Mouse (Mus musculus) left cerebral cortex, adult 11 months (tissue): ENCODE measurements at regions not wholly inside any gene's neighbourhood (a gene's known extent, or its start where the extent isn't known, plus 50 kb on each side); places are given as distances from the start of the nearest gene placed in this dataset.

Experiments used
- DNase-seq: peaks from one replicate; pipeline ENCODE4 v3.0.0; 2022; ENCODE audit warnings: low spot score

DNA sequence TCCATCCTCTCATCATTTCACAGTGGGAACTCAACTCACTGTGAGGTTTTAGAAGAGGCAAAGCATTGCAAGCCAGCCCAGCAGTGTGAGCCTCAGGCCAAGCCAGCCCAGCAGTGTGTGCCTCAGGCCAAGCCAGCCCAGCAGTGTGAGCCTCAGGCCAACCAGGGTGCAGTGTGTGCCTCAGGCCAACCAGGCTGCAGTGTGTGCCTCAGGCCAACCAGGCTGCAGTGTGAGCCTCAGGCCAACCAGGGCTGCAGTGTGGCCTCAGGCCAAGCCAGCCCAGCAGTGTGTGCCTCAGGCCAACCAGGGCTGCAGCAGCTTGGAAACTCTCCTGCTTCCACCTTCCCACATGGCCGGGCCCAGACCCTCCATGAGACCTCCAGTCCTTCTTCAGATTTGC is 227.1 kb upstream of the Zmiz1 start:
- no peak for DNase-seq

DNA sequence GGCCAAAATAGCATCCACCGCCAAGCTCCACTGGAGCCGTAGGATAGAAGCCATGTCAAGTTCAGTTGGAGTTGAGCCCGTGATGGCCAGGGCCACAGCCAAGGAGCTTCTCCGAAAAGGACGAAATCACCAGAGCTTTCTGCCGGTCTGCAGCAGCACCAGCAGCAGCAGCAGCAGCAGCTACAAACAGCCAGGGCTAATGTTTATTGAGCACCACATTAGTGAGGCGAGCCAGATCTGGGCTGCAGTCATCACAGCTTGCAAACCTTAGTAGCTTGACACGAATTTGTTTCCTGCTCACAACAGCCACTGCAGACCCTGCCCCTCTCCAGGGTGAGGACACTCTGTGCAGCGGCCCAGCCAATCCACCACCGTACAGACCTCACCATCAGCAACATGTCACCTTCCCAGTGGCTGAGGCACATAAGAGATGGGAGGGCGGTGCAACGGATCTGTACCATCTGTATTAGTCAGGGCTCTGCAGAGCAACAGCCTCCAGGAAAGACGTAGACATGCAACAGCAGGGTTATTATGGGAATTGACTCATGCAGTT is 222.5 kb upstream of the Zmiz1 start:
- DNase-seq, result peak; percentile 32

- no peak for DNase-seq
Measured at GRCm38 (mm10) chr14:25239335-25239960, 219.5 kb upstream of the Zmiz1 start.

GRCm38 (mm10) chr14:25242753-25243152 is 216.2 kb upstream of the Zmiz1 start:
- no peak for DNase-seq

DNA sequence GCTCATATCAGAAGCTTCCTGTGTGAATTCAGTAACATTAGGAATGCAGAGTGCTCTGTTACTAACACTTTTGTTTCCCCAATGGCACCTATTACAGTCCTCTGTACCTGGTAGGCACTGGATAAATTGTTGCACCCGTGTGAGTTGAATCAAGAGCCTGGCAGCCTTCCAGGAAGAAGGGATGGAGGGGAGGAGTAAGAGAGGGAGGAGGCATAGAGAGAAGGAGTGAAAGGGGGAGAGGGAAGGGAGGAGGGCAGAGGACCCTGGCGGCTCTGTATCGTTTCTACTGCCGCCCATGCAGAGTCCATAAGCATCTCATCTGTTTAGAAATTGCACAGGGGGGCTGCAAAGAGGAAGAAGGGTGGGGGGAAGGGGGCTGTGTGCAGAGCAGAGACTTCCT is 215.7 kb upstream of the Zmiz1 start:
- DNase-seq, result no peak

DNA sequence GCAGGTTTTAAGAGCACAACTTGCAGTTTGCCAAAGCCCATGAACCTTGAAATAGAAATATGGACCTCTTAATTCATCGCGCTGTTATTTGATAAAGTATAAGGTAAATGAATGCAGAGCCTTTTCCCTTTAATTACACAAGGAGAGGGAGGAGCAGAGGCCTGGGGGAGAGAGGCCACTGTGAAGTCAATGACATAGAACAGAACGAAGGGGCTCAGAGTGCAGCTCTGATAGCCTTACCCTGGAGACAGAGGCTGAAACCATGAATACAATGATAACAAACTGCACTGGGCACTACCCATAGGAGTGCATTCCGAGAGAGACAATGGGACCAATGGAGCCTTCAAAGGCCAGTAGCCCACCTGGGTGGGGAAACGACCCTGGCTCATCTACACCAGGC is 215.3 kb upstream of the Zmiz1 start:
- no peak for DNase-seq

- no peak for DNase-seq
Measured at GRCm38 (mm10) chr14:25244841-25245240, 214.1 kb upstream of the Zmiz1 start.

DNA sequence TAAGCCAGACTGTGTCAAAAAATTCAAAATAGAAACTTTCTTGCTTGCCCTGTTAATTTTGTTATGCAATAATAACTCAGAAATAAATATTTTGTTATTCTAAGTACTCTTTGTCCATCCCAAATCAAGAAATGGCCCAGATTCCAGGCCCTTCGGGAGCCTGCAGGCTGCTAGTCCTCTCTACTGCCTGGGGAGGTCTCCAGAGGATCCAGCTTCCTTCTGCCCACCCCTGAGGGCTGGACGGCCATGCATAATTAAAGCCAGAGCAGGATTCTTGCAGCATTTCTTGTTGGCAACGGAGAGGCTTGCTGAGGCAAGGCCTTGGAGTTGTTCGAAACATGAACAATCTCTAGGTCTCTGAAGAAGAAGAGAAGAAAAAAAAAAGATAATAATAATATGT is 213.3 kb upstream of the Zmiz1 start:
- DNase-seq, result no peak

- no peak for DNase-seq
Measured at GRCm38 (mm10) chr14:25248941-25249340, 210.0 kb upstream of the Zmiz1 start.

DNA sequence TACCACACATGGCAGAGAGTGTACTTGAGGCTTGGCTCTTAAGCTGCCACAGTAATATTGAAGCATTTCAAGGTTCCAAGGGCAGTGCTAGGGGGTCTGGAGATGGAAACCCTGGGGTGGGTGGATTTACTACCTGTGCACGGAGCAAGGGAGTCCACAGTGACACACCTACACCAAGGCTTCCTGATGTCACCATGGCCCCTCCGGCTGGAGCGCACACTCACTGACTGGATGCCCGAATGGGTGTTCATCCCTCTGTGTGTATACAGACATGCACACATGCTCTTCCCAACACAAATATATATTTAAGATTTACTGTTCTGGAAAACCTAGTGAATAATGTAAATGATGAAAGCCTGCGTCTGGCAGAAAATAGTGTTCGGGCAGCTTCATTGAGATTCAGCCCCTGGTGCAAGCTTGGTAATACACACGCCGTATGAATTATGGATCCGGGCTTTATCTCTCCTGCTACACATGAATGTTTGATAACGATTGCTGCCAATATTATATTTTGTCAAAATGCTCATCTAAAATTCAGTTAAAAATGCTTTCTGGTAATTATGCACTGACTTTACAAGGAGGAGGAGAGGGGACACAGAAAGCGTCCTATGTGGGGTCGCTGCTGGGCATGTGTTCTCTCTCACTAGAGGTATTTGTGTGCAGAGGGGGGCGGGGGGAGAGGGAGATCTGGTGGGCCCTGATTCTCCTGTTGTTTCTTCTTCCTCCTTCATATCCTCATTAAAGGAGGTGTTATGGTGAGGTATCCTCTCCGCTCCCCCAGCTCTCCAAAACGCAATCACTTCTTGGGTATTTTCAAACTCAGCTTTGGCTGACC is 205.8 kb upstream of the Zmiz1 start:
- DNase-seq, result no peak

DNA sequence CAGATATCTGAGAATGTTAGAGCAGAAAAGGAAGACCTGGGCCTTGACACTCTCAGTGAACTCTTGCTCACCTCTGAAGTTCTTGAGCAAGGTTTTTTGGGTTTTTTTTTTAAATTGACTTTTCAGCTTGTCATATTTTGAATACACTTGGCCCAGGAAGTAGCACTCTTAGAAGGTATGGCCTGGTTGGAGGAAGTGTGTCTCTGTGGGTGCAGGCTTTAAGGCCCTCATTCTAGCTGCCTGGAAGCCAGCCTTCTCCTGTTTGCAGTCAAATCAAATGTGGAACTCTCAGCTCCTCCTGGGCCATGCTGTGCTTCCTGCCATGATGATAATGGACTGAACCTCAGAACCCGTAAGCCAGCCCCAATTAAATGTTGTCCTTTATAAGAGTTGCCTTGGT is 195.9 kb upstream of the Zmiz1 start:
- DNase-seq, result no peak

DNA sequence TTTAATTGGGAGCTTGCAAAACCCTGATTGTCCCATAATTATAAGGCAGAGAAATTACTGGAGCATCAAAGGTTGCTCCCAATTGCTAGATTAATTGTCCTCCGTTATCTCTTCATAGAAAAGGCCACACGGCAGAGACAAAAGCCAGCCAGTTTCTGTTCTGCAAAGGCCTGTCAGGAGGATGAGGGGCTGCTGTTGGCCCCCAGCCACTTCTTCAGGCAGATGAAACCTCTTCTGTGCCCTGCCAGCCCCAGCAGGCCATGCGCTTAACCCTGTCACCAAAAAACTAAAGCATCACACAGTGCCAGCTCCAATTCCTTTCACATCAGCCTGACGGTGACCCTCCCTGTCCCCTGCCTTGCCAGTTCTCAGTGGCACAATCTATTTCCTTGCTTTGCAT is 192.1 kb upstream of the Zmiz1 start:
- DNase-seq, result no peak

- no peak for DNase-seq
Measured at GRCm38 (mm10) chr14:25268090-25268631, 190.8 kb upstream of the Zmiz1 start.

DNA sequence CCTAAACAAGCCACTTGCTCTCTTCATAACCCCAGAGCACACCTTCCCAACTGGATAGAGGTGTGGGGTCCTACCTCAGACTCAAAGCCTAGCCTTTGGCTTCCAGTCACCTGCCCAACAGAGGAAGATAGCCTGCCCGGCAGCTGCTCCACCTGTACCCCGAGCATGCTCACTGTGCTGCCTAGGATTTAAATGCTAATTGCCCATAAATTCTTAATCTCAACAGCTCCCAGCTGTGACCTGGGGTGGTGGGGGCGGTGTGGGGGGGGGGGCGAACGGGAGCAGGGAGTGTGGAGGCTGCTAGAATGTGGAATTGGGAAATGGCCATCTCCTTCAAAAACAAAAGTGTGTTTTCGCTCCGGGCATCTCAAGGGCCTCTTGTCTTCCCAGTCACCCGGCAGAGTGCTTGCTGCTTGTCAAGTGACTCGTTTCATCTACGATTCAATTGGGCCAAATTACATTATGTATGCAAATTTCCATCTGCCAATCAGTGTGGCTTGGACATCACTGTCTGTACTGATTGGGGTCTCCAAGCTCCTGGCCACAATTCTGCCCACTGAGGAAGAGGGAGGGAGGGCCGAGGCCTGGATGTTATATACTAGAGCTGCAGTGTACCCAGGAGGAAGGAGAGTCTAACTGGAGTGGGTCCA is 188.6 kb upstream of the Zmiz1 start:
- no peak for DNase-seq

- no peak for DNase-seq
Measured at GRCm38 (mm10) chr14:25272366-25273156, 186.4 kb upstream of the Zmiz1 start.

DNA sequence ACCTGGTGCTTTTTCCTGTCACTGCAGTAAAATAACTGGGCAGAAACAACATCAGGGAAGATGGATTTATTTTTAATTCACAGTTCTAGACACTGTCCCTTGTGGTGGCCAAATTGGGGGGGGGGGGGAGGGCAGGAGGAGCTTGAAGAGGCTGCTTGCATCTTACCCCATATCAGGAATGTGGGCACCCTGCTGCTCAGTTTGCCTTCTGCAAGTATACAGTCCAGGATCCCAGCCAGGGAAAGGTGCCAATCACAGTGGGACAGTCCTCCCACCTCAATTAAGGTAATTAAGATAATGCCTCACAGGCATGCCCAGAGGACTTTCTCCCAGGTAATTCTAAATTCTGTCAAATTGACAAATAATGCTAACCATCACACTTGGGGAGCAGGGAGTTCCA is 179.2 kb upstream of the Zmiz1 start:
- no peak for DNase-seq

DNA sequence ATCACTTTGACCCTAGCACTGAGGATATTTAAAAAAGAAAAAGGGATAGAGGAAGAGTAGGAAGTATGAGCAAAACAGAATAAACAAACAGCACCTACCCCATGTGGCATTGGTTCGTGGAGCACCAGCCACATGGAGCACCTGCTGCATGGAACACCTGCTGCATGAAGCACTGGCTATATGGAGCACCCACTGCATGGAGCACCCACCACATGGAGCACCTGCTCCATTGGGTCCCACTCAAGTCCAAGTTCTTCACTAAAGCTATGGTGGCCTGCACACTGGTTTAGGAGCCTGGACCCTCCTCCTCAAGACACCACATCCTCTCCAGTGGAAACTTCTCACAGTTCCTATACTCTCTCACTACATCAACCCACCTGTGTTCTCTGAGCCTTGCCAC is 166.4 kb upstream of the Zmiz1 start:
- DNase-seq, result no peak

DNA sequence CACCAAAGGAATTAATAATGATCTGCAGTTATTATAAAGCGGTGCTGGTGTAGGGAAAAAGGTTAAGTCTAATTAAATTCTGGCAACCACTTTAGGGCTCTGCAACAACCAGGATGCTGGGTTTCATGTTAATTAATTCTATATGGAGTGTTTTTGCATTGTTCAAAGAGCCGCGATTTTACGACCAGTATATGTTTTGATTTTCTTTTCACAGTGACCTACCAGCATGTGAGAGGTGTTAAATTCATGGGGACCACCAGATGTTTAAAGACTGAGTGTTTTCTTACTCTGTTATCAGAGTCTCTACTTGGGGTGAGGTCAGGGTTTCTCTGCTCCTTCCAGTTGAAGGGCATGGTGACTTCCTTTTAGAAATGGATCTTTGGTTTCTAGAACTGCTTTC is 164.8 kb upstream of the Zmiz1 start:
- DNase-seq, result no peak

- DNase-seq, result no peak
Measured at GRCm38 (mm10) chr14:25295688-25296350, 163.2 kb upstream of the Zmiz1 start.

DNA sequence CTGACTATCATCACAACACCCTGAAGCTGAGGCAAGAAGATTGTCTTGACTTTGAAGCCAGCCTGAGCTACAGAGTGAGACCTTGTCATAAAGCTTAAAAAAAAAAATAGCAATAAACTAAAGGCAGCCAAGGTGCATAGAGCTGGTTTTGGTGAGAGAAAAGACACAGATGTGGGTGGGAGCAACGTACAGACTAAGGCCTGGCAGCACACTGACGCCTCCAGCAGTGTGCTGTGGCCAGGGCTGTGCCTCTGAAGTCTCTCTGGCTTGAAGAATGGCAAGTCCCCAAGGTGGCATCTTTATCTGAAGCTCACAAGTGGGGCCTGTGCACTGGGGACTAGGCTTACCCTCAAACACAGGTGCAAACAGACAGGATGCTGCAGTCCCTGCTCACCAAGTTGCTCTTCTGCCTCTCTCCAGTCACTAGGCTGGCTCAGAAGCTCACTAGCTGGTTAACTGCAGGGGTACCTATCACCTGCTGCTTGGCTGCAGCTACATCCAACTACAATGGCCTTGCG is 159.3 kb upstream of the Zmiz1 start:
- no peak for DNase-seq
